Mouse (Mus musculus): ENCODE measurements around the gene Gm16867.
"Not testable (repeated sequence)": the region's sequence is repeated elsewhere in the genome, so short reads cannot be mapped to it uniquely, and the experiment has no call there.

DNA sequence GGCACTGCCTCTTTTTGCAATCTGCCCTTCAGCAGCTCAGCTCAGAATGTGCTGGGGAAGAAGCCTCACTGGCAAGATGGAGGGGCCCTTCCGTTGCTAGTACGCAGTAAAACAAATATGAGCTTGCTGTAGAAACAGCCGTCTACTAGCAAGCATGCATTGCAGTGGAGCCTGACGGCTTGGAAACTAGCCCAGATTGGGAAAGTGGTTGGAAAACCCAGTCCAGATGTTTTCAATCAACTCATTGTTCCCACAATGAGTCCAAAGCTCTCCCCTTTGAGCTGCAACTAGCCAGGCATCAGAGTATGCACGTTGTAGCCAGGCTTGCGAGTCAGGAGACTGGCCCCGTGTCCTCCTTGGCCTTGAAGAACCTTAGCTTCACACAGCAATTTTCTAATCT, 82.2 kb downstream of the Gm16867 start:
- not testable (repeated sequence) for TF ChIP-seq CTCF (IDR thresholded peaks at IDR 0.05; ENCODE audit: low read depth, low read length); GATA1 (IDR thresholded peaks at IDR 0.05; ENCODE audit: borderline replicate concordance, low read length); GATA2 (IDR thresholded peaks at IDR 0.05; ENCODE audit: borderline replicate concordance, low read depth, low read length)

All from G1E (cell line).